24 mouse cellular contexts compared by ENCODE assay signal in the genomic region with DNA sequence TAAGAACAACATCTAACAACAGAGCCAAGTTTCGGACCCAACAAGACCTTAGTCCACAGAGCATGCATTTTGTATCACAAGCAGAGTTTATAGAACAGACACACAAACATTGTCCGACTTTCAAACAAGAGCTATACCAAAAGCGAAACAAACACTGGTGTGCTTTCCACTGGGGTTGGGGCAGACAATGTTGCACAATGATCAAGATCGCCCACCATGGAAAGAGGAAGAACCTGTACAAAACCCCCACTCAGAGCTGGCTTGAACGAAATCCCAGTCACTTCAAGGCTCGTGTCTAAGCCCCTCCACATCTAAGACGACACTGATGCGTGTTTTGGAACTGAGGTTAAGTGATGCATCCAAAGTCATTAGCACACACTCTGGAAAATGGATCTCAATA.
"Had no signal": no experiment of that assay in that cellular context is flagged by ENCODE, and none has a peak within 500 bp of the region (broad histone marks: within the 10 kb centered on the region; RNA-seq: fewer than 3 reads in every experiment).

No protein-coding gene starts in this region.

- H3K4me1 ChIP-seq: heart, embryonic 12.5 days; hindbrain, embryonic 10.5 days; intestine, embryonic 15.5 days had no signal

- H3K36me3 ChIP-seq: heart, embryonic 10.5 days; heart, embryonic 12.5 days; hindbrain, embryonic 10.5 days; hindbrain, embryonic 12.5 days; intestine, embryonic 15.5 days; limb, embryonic 12.5 days had no signal

- H3K4me3 ChIP-seq: heart, embryonic 10.5 days; heart, embryonic 12.5 days; hindbrain, embryonic 10.5 days; hindbrain, embryonic 12.5 days; intestine, embryonic 15.5 days; limb, embryonic 12.5 days had no signal

- H3K27me3 ChIP-seq: heart, embryonic 12.5 days; hindbrain, embryonic 12.5 days; intestine, embryonic 15.5 days; limb, embryonic 12.5 days had no signal

- H3K9me3 ChIP-seq: heart, embryonic 10.5 days; heart, embryonic 12.5 days; hindbrain, embryonic 10.5 days; hindbrain, embryonic 12.5 days; intestine, embryonic 15.5 days; limb, embryonic 12.5 days had no signal

- DNase-seq: gastrocnemius, postnatal 14 days; gastrocnemius, postnatal 36 days; heart, adult 18-20 months; heart, postnatal 10 days; heart, postnatal 4 days; kidney, adult 18-20 months; kidney, adult 8-10 months; kidney, postnatal 14 days; kidney, postnatal 36 days; layer of hippocampus, adult 9-11 months; layer of hippocampus, postnatal 36 days; left cerebral cortex, postnatal 4 days; liver had no signal

- H3K9ac ChIP-seq: heart, embryonic 12.5 days; hindbrain, embryonic 12.5 days; hindbrain, embryonic 14.5 days; intestine, embryonic 15.5 days; limb, embryonic 12.5 days had no signal

- ATAC-seq: hindbrain, postnatal 0 days; intestine, embryonic 15.5 days; intestine, postnatal 0 days had no signal

- H3K27ac ChIP-seq: heart, embryonic 10.5 days; hindbrain, embryonic 10.5 days; hindbrain, embryonic 12.5 days; hindbrain, embryonic 14.5 days; hindbrain, postnatal 0 days; intestine, embryonic 15.5 days; kidney, postnatal 0 days; limb, embryonic 12.5 days had no signal

- H3K4me2 ChIP-seq: heart, embryonic 12.5 days; hindbrain, embryonic 12.5 days; hindbrain, embryonic 14.5 days; intestine, embryonic 15.5 days; limb, embryonic 12.5 days; liver, embryonic 11.5 days had no signal
